Mouse (Mus musculus) liver, embryonic 16.5 days (tissue): ENCODE results near the gene Apol8. TPM values are rescaled to one million over a fixed set of nuclear protein-coding genes. Genes with fewer than 3 reads are reported as not detected.

Experiments
- ATAC-seq: fragments of 200-750 bp; cut with Nextera tagmentation; 2 replicates; pipeline ENCODE4 v1.8.0; 2017; ENCODE audit warnings: low read depth, mild to moderate bottlenecking, moderate number of reproducible peaks, moderate library complexity
- H3K27ac ChIP-seq: fragments of 300-500 bp; sonication (generic); 2 replicates; pipeline ENCODE4 v1.5.1; 2014; ENCODE audit warnings: mild to moderate bottlenecking, low read length
- H3K27me3 ChIP-seq: fragments of 300-500 bp; sonication (generic); 2 replicates; pipeline ENCODE4 v1.6.1; 2014; ENCODE audit warnings: low read depth, low read length, mixed read lengths; ENCODE audit not compliant: control insufficient read depth, insufficient read depth
- H3K36me3 ChIP-seq: fragments of 300-500 bp; sonication (generic); 2 replicates; pipeline ENCODE4 v1.6.1; 2014; ENCODE audit warnings: mild to moderate bottlenecking; ENCODE audit not compliant: control insufficient read depth, insufficient read depth
- H3K4me1 ChIP-seq: fragments of 300-500 bp; sonication (generic); 2 replicates; pipeline ENCODE4 v1.6.1; 2014; ENCODE audit warnings: low read depth, low read length, mixed read lengths; ENCODE audit not compliant: control insufficient read depth
- H3K4me2 ChIP-seq: fragments of 300-500 bp; sonication (generic); 2 replicates; pipeline ENCODE4 v1.6.1; 2014; ENCODE audit warnings: low read depth, low read length, mixed read lengths
- H3K4me3 ChIP-seq: fragments of 300-500 bp; sonication (generic); 2 replicates; pipeline ENCODE4 v1.5.1; 2014; ENCODE audit warnings: low read depth, mild to moderate bottlenecking, low read length
- H3K9ac ChIP-seq: fragments of 300-500 bp; sonication (generic); 2 replicates; pipeline ENCODE4 v1.6.1; 2014; ENCODE audit warnings: low read depth, low read length
- H3K9me3 ChIP-seq: fragments of 300-500 bp; sonication (generic); replicated peaks from 2 replicates; pipeline ENCODE4 v1.6.1; 2016; ENCODE audit warnings: low read length; ENCODE audit not compliant: control insufficient read depth
- WGBS: fragments of 180-500 bp; shearing (Covaris S2); extraction: QIAGEN DNeasy Blood & Tissue Kit; methylation state at CpG from one replicate; pipeline ENCODE4 v1.1.7; 2014; ENCODE audit not compliant: insufficient replicate concordance; 5-methylcytosine and 5-hydroxymethylcytosine counted together
- polyA plus RNA-seq: library from polyadenylated mRNA; unstranded; fragments of >200 nt; fragmentation: Nextera tagmentation; extraction: Ambion mirVana; gene quantifications from 2 replicates; pipeline ENCODE4 v1.2.1, GENCODE M21; 2015

Gene Apol8
- polyA plus RNA-seq, 1 experiment from 2014 or later, result 26.9 TPM

DNA sequence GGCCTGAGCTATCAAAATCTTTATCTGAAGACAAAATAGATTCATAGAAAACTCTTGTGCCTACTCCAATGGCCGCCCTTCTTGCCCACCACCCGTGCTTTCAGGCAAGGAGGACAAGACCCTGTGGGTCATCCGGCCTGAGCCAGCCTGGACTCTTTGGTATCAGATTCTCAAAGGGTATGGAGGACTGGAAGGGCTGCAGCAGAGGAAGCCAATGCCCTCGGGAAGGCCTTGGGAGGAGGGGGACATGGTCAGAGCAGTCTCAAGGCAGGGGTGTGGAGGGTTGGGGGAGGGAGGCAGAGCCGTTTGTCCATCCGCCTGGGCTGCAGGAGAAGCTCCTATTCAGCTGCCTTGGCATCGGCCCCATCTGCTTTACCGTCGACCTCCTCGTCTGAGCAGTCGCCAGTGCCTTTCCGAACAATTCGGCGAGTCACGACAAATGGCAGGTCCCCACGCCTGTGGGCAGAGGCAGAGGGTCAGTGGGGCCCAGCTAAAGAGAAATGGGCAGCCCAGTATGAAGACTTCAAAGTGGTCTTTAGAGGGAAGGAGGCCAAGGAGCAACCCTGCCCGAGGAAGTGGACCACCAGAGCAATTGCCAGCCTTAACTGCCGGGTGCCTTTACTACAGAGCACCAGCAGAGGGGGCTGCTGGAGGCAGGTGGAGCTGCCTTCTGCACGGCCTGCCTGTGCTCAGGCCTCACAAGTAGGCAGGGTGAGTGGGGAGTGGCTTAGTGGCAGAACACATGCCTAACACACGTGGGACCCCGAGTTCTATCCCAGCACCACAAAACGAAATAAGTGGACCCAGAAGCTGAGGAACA lies 5.0 kb upstream of the Apol8 start:
- no peak for ATAC-seq
- H3K27me3 ChIP-seq, result no peaks in the 10 kb centered on the region

DNA sequence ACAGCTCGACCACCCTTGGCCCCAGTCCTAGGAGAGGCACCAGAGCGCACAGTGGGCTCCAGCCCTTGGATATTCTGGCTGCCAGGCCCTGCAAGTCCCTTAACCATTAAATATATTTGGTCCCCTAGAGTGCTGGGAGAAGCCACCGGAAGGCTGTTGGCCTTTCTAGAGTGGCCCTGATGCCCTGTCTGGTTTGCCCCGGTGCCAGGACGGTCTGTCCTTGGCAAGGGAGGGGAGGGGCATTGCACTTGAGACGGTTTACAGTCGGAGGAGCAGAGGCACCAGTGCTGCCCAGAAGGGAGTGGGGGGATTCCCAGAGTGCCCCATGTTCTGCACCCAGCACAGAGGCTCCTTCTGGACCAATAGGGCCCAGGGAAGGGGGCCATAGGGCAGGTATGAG lies 4.3 kb upstream of the Apol8 start:
- Histone ChIP-seq H3K27ac (no peak overlapping the region), H3K4me1 (peaks cover 11% of the 10 kb centered on the region), H3K4me2 (no peak overlapping the region), H3K4me3 (no peak overlapping the region), H3K9me3 (no peaks in the 10 kb centered on the region), H3K36me3 (peaks cover 56% of the 10 kb centered on the region), H3K9ac (no peak overlapping the region), H3K27me3 (no peaks in the 10 kb centered on the region)
- 85% methylated on average over 7 of the region's 7 CpGs for WGBS
- no peak for ATAC-seq

More for the DNA sequence above, 5.0 kb upstream of the Apol8 start:
- Histone ChIP-seq H3K9ac (no peak overlapping the region), H3K4me1 (peaks cover 4% of the 10 kb centered on the region), H3K4me2 (no peak overlapping the region), H3K27ac (no peak overlapping the region), H3K9me3 (no peaks in the 10 kb centered on the region), H3K4me3 (no peak overlapping the region), H3K36me3 (peaks cover 62% of the 10 kb centered on the region)
- WGBS, result 76% methylated on average over 22 of the region's 22 CpGs

DNA sequence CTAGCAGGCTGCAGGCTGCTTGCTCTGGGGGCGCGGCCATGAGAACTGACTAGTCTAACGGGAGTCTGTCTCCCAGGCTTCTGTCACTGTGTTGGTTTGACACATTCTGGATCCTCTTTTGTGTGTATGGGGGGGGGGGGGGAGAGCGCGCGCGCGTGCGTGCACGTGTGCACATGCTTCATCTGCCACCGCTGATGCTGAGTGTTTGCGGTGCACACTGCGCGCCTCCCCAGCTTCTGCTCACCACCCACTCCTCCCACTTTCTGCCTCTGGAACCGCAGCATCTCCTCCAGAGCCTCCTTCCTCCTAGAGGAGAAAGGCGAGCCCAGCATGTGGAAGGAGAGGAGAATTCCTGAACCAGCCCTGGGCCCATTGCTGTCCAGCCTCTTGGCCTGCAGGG lies 3.2 kb upstream of the Apol8 start:
- no peak for ATAC-seq
- H3K4me3 ChIP-seq, result no peak overlapping the region
- no peaks in the 10 kb centered on the region for H3K27me3 ChIP-seq
- no peaks in the 10 kb centered on the region for H3K9me3 ChIP-seq
- H3K36me3 ChIP-seq, result peaks cover 45% of the 10 kb centered on the region
- H3K27ac ChIP-seq, result no peak overlapping the region
- no peak overlapping the region for H3K4me2 ChIP-seq
- peaks cover 19% of the 10 kb centered on the region for H3K4me1 ChIP-seq
- 93% methylated on average over 16 of the region's 16 CpGs for WGBS
- H3K9ac ChIP-seq, result no peak overlapping the region

GRCm38 (mm10) chr15:77757586-77758226 lies 903 bp upstream of the Apol8 start:
- H3K36me3 ChIP-seq, result peaks cover 25% of the 10 kb centered on the region
- no peaks in the 10 kb centered on the region for H3K27me3 ChIP-seq
- no peak overlapping the region for H3K4me2 ChIP-seq
- H3K9ac ChIP-seq, result no peak overlapping the region
- no peak overlapping the region for H3K27ac ChIP-seq
- H3K9me3 ChIP-seq, result no peaks in the 10 kb centered on the region
- 73% methylated on average over 4 of the region's 4 CpGs for WGBS
- no peak for ATAC-seq
- H3K4me3 ChIP-seq, result no peak overlapping the region
- peaks cover 26% of the 10 kb centered on the region for H3K4me1 ChIP-seq

DNA sequence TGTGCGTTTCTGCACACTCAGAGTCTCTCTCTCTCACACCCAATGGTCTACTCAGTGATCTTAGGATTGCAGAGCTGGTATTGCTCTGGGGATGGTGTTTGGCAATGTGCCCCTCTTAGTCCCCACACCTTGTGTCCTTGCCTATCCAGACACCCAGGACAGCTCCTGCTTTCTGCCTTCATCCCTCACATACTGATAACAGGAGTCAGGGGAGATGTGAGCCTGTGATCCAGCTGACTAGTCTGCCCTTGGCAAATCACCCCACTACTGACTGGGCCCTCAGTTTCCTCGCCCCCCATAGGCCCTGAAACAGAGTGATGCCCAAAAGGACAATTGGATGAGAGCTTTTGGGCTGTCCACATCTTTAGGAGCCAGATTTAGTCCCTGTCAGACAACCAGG lies 722 bp downstream of the Apol8 start:
- Histone ChIP-seq H3K4me2 (peak overlapping the region; percentile 57), H3K4me3 (peak overlapping the region; percentile 77), H3K4me1 (peaks cover 33% of the 10 kb centered on the region), H3K27ac (peak overlapping the region; percentile 74), H3K9me3 (no peaks in the 10 kb centered on the region), H3K27me3 (no peaks in the 10 kb centered on the region), H3K36me3 (peaks cover 20% of the 10 kb centered on the region), H3K9ac (peak overlapping the region; percentile 67)
- 52% methylated on average over 2 of the region's 2 CpGs for WGBS
- peak; percentile 9; the same call in 1 of the 2 replicates for ATAC-seq

DNA sequence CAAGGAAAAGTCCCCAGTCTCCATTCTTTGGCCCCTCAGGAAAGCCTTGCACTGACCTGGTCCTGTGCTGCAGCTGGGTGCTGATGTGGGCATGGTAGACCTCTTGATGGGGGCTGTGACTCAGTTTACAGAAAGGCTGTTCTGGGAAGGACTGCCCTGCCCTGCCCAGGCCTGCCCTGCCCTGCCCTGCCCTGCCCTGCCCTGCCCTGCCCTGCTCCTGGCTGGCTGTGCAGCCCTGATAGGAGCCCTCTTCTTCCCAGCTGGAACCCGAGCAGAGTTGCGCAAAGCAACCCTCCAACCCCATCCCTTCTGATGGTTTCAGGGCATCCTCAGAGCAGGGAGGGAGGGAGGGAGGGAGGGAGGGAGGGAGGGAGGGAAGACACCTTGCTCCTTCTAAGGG lies 1.7 kb downstream of the Apol8 start:
- Histone ChIP-seq H3K9ac (peak overlapping the region; percentile 79), H3K4me2 (peak overlapping the region; percentile 59), H3K36me3 (peaks cover 23% of the 10 kb centered on the region), H3K27me3 (no peaks in the 10 kb centered on the region), H3K4me1 (peaks cover 33% of the 10 kb centered on the region), H3K4me3 (peak overlapping the region; percentile 77), H3K27ac (peak overlapping the region; percentile 86), H3K9me3 (no peaks in the 10 kb centered on the region)
- WGBS, result 0% methylated on average over 1 of the region's 2 CpGs
- ATAC-seq, result peak; percentile 98

DNA sequence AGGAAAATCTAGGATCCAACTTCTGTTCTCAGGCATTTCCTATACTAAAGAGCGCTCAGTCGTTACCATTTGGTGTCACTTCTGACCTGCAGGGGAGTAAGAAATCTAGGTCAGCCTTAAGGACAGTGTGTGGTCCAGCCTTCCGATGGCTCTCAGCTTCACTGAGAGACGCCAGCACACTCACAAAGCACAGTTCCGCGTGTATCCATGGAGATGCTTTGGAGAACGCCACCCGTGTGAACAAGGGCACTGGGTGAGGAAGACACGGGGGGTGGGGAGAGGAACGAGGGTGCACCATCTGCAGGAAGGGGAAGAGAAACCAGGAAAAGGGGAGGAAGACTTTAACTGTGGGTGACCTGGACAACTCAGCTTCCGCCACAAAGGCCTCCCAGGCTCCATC lies 4.4 kb downstream of the Apol8 start:
- Histone ChIP-seq H3K9me3 (0 out of 2 replicates have a peak, but pooled peaks cover 2% of the 10 kb centered on the region), H3K36me3 (peaks cover 49% of the 10 kb centered on the region), H3K4me1 (peaks cover 35% of the 10 kb centered on the region), H3K27ac (no peak overlapping the region; the same call in 1 of the 2 replicates), H3K9ac (peak overlapping the region; percentile 79; the same call in 1 of the 2 replicates), H3K27me3 (no peaks in the 10 kb centered on the region), H3K4me3 (peak overlapping the region; percentile 77), H3K4me2 (peak overlapping the region; percentile 59)
- 59% methylated on average over 11 of the region's 11 CpGs for WGBS
- ATAC-seq, result no peak

DNA sequence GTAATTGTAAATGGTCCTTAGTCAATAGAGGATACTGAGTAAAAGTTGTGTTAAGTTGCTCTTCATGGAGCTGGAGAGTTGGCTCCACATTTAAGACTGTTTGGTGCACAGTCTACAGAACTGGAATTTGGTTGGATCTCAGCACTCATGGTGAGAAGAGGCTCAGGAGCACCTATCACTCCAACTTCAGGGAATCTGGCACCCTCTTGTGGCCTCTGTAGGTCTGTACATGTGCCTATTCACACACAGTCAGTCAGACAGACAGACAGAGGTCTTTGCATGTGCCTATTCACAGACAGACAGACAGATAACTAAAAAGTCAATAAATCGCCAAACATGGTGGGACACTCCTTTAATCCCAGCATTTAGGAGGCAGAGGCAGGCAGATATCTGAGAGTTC lies 6.3 kb downstream of the Apol8 start:
- Histone ChIP-seq H3K4me2 (no peak overlapping the region), H3K27ac (no peak overlapping the region), H3K27me3 (no peaks in the 10 kb centered on the region), H3K9me3 (0 out of 2 replicates have a peak, but pooled peaks cover 2% of the 10 kb centered on the region), H3K9ac (no peak overlapping the region), H3K4me1 (peaks cover 18% of the 10 kb centered on the region), H3K36me3 (peaks cover 62% of the 10 kb centered on the region), H3K4me3 (no peak overlapping the region)
- 28% methylated on average over 1 of the region's 1 CpGs for WGBS
- ATAC-seq, result no peak

DNA sequence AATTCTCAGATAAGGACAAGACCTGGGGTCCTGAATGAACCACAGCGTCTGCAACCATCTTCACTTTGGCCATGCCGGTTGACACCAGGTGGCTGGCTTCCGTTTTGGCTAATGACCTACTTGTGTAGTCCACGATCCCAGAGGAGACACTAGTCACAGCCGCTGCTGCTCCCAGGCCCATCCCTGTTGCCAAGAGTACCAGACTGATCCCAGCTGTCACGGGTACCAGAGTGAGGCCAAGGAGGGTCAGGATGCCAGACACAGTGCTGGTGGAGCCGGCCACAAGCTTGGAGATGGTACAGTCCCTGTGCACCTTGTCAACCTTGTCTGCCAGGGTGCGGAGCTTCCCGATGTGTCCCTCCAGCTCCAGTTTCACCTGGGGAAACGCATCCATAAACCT lies 7.1 kb downstream of the Apol8 start:
- Histone ChIP-seq H3K9me3 (0 out of 2 replicates have a peak, but pooled peaks cover 2% of the 10 kb centered on the region), H3K4me1 (peaks cover 16% of the 10 kb centered on the region), H3K4me2 (no peak overlapping the region), H3K4me3 (no peak overlapping the region), H3K9ac (no peak overlapping the region), H3K27me3 (no peaks in the 10 kb centered on the region), H3K27ac (no peak overlapping the region), H3K36me3 (peaks cover 67% of the 10 kb centered on the region)
- ATAC-seq, result no peak
- 86% methylated on average over 10 of the region's 10 CpGs for WGBS
